9 mouse cellular contexts compared by ENCODE assay signal in the genomic region with DNA sequence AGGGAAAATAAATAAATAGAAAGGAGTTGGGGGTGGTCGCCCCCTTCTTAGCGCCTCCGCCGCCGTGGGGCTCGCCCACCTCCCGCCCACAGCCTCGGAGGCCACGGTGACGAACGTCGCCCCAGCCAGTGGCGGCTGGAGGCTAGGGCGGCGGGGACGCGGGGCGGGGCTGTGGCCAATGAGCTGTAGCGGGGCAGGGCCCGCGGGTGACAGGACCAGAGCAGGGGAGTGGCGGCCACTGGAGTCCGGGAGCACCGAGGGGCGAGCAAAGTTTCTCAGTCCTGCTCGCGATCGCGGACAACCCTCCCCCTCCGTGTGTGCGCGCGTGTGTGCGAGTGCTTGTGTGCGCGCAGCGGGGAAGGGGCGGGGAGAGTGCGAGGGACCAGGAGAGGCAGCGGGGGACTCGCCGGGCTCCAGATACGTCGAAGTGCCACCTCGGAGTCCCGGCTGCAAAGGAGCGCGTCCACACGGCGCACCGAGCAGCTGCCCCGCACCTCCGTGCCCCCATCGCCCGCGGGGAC. TPM values are rescaled to one million over a fixed set of nuclear protein-coding genes. Genes with fewer than 3 reads are reported as not detected.
DNase-seq lines count a peak whose midpoint lies in the region; ATAC-seq and TF ChIP-seq lines count a peak whose summit lies in the region.
"Had no signal": no experiment of that assay in that cellular context is flagged by ENCODE, and none has a peak within 500 bp of the region (broad histone marks: within the 10 kb centered on the region; RNA-seq: fewer than 3 reads in every experiment).

No protein-coding gene starts in this region.

- no peaks in the 10 kb centered on the region for H3K9me3 ChIP-seq in forebrain, embryonic 14.5 days (replicated peaks; ENCODE audit: control insufficient read depth, low read length)
- no peaks in the 10 kb centered on the region for H3K9me3 ChIP-seq in heart, postnatal 0 days (replicated peaks; ENCODE audit: control insufficient read depth, low read length)

- H3K4me2 ChIP-seq in forebrain, embryonic 14.5 days (ENCODE audit: low read length): peak overlapping the region; percentile 98
- peak overlapping the region; percentile 74 for H3K4me2 ChIP-seq in heart, postnatal 0 days (ENCODE audit: low read depth, low read length)

- peak; percentile 57 to 79 for DNase-seq in left cerebral cortex, adult 18-20 months (ENCODE audit: low spot score in 2 of 2)
- DNase-seq in left cerebral cortex, adult 11 months (ENCODE audit: low spot score): no peak
- DNase-seq in forebrain, embryonic 14.5 days (ENCODE audit: low spot score): peak; percentile 90
- DNase-seq in heart, postnatal 0 days (ENCODE audit: low spot score): peak; percentile 89
- peak; percentile 86 to 92 for DNase-seq in kidney, postnatal 36 days
- DNase-seq in lung, adult 2 months: peak; percentile 80
- peak; percentile 28 to 29 for DNase-seq in thymus, postnatal 10 days (ENCODE audit: low spot score in 2 of 2)

- H3K27me3 ChIP-seq in forebrain, embryonic 14.5 days (replicated peaks; ENCODE audit: control insufficient read depth, insufficient read depth, low read length): no peaks in the 10 kb centered on the region
- peaks cover 13% of the 10 kb centered on the region for H3K27me3 ChIP-seq in heart, postnatal 0 days (ENCODE audit: control insufficient read depth, insufficient read depth, low read length)

- peak overlapping the region; percentile 90 for H3K9ac ChIP-seq in forebrain, embryonic 14.5 days (ENCODE audit: low read length)
- H3K9ac ChIP-seq in heart, postnatal 0 days (replicated peaks; ENCODE audit: low read depth, low read length): peak overlapping the region; percentile 54

- H3K36me3 ChIP-seq in forebrain, embryonic 14.5 days (ENCODE audit: control insufficient read depth, insufficient read depth, low read length): peaks cover 19% of the 10 kb centered on the region
- no peaks in the 10 kb centered on the region; the same call in 1 of the 2 replicates for H3K36me3 ChIP-seq in heart, postnatal 0 days (replicated peaks; ENCODE audit: control insufficient read depth, insufficient read depth, low read length)

- peaks cover 9% of the 10 kb centered on the region; the same call in 1 of the 2 replicates for H3K4me1 ChIP-seq in forebrain, embryonic 14.5 days (ENCODE audit: control insufficient read depth, insufficient read depth, low read length)
- H3K4me1 ChIP-seq in heart, postnatal 0 days (ENCODE audit: control insufficient read depth, insufficient read depth): peaks cover 8% of the 10 kb centered on the region
- H3K4me1 ChIP-seq in lung, adult 2 months (ENCODE audit: control insufficient read depth, insufficient read depth, low read length): peaks cover 11% of the 10 kb centered on the region; the same call in 1 of the 2 replicates
- H3K4me1 ChIP-seq in olfactory bulb, adult 2 months (ENCODE audit: control insufficient read depth, insufficient read depth, low read length): peaks cover 24% of the 10 kb centered on the region

- peak; percentile 84 for ATAC-seq in forebrain, embryonic 14.5 days
- peak; percentile 92 for ATAC-seq in heart, postnatal 0 days (ENCODE audit: insufficient read depth, low read depth)

- TF ChIP-seq CTCF in heart, postnatal 0 days (IDR thresholded peaks at IDR 0.05; ENCODE audit: low read depth): no peak; the same call in 1 of the 2 replicates
- no peak for TF ChIP-seq CTCF in lung, adult 2 months (IDR thresholded peaks at IDR 0.05; ENCODE audit: insufficient read depth, low read length)
- no peak for TF ChIP-seq CTCF in olfactory bulb, adult 2 months (IDR thresholded peaks at IDR 0.05; ENCODE audit: insufficient read depth, low read depth, low read length)

- WGBS in forebrain, embryonic 14.5 days: under 1% methylated on average over 46 of the region's 56 CpGs
- under 1% methylated on average over 52 of the region's 56 CpGs for WGBS in heart, postnatal 0 days
- under 1% methylated on average over 54 of the region's 56 CpGs for WGBS in lung, adult 2 months
- 0% methylated on average over 56 of the region's 56 CpGs for WGBS in olfactory bulb, adult 2 months

- peak; percentile 61; the same call in 1 of the 2 replicates for TF ChIP-seq POLR2A in lung, adult 2 months (IDR thresholded peaks at IDR 0.05; ENCODE audit: borderline replicate concordance, extremely low read depth, low read depth, low read length)
- no peak for TF ChIP-seq POLR2A in olfactory bulb, adult 2 months (IDR thresholded peaks at IDR 0.05; ENCODE audit: insufficient read depth, low read depth, low read length)

- H3K4me3 ChIP-seq in forebrain, embryonic 14.5 days (ENCODE audit: low read depth, low read length): peak overlapping the region; percentile 81
- H3K4me3 ChIP-seq in heart, postnatal 0 days (ENCODE audit: low read depth, low read length): peak overlapping the region; percentile 63
- peak overlapping the region; percentile 72 for H3K4me3 ChIP-seq in lung, adult 2 months (replicated peaks; ENCODE audit: extremely low read depth, low read depth, low read length)
- H3K4me3 ChIP-seq in olfactory bulb, adult 2 months (ENCODE audit: insufficient read depth, low read depth, low read length): peak overlapping the region; percentile 69

- no peak for TF ChIP-seq EP300 in heart, postnatal 0 days (IDR thresholded peaks at IDR 0.05; ENCODE audit: low read depth)

- H3K27ac ChIP-seq in forebrain, embryonic 14.5 days (ENCODE audit: low read depth, low read length): peak overlapping the region; percentile 97
- H3K27ac ChIP-seq in heart, postnatal 0 days (ENCODE audit: low read depth): peak overlapping the region; percentile 91
- no peak overlapping the region for H3K27ac ChIP-seq in olfactory bulb, adult 2 months (ENCODE audit: insufficient read depth, low read depth, low read length)

RNA-seq across cellular contexts. Expression of a gene that starts 1.2 kb away (rescaled TPM):
- total RNA-seq in left cerebral cortex, adult 18-20 months (2021): 10 to 100 TPM in 1 of 2 experiments, 1 to 10 TPM in 1; 9.8 to 10.2 TPM
- 10.0 and 11.8 TPM in 2 replicates for polyA plus RNA-seq in forebrain, embryonic 14.5 days (2014; fragmentation: Nextera tagmentation; extraction: Ambion mirVana)
- 14.0 and 16.1 TPM in 2 replicates for total RNA-seq in heart, postnatal 0 days (2014; rRNA removed; ENCODE audit: low replicate concordance)
- 0.97 and 1.0 TPM in 2 replicates for polyA plus RNA-seq in heart, postnatal 0 days (2015; fragmentation: Nextera tagmentation; extraction: Ambion mirVana)
- polyA plus RNA-seq in lung, adult 2 months (2012; rRNA removed): 4.2 and 5.3 TPM in 2 replicates
- polyA plus RNA-seq in olfactory bulb, adult 2 months (2012; ENCODE audit: insufficient read depth, insufficient read length, low replicate concordance, missing spikeins): not detected in 2 replicates
- total RNA-seq: MEL had no signal
